8 mouse cellular contexts compared by ENCODE assay signal in the genomic region with DNA sequence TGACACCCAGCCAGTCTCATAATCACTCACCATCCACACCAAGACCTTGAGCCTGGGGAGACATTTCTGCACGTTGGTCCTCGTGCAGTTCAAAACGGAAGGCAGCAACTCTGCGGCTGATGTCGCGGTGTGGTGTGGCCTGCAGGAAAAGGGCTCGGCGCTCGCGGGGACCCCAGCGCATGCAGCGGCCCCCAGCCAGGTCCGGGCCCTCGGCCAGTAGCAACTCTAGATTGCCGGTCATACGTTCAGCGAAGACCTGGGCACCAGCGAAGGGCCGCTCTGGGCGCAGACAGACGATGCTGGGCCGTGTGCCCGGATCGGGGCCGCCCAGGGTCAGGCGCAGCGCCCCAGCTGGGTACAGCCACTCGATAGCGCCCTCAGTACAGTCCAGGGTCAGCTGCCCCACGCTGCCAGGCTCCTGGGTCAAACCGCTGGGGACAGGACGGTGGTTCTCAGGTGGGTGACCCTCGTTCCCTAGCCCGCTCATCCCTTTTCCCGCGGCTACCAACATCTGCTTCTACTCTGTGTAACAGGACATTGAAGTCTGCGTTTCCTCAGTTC. TPM values are rescaled to one million over a fixed set of nuclear protein-coding genes. Genes with fewer than 3 reads are reported as not detected.
A peak's percentile ranks its signal among the peaks of the same experiment; 100 is the strongest.
DNase-seq lines count a peak whose midpoint lies in the region; ATAC-seq and TF ChIP-seq lines count a peak whose summit lies in the region.
"Had no signal": no experiment of that assay in that cellular context is flagged by ENCODE, and none has a peak within 500 bp of the region (broad histone marks: within the 10 kb centered on the region; RNA-seq: fewer than 3 reads in every experiment).

No protein-coding gene starts in this region.

- peak; percentile 39 for DNase-seq in A20 (ENCODE audit: low read depth, low spot score)
- DNase-seq in forebrain, embryonic 14.5 days (ENCODE audit: low spot score): no peak
- DNase-seq in liver, postnatal 0 days: no peak
- no peak for DNase-seq in cerebellum, postnatal 36 days

- peaks cover 55% of the 10 kb centered on the region for H3K4me1 ChIP-seq in E14TG2a.4 (replicated peaks; ENCODE audit: low read depth, low read length)
- H3K4me1 ChIP-seq in forebrain, embryonic 14.5 days (ENCODE audit: control insufficient read depth, insufficient read depth, low read length): peaks cover 39% of the 10 kb centered on the region
- peaks cover 49% of the 10 kb centered on the region for H3K4me1 ChIP-seq in hindbrain, embryonic 15.5 days (replicated peaks)
- peaks cover 25% of the 10 kb centered on the region for H3K4me1 ChIP-seq in liver, postnatal 0 days (ENCODE audit: insufficient read depth)

- H3K9ac ChIP-seq in forebrain, embryonic 14.5 days (ENCODE audit: low read length): peak overlapping the region; percentile 63
- H3K9ac ChIP-seq in hindbrain, embryonic 15.5 days: peak overlapping the region; percentile 36
- H3K9ac ChIP-seq in liver, postnatal 0 days (replicated peaks): peak overlapping the region; percentile 72

- H3K4me2 ChIP-seq in forebrain, embryonic 14.5 days (ENCODE audit: low read length): peak overlapping the region; percentile 73
- peak overlapping the region; percentile 92 for H3K4me2 ChIP-seq in hindbrain, embryonic 15.5 days
- peak overlapping the region; percentile 98 for H3K4me2 ChIP-seq in liver, postnatal 0 days (ENCODE audit: low read depth, low read length)

- H3K27me3 ChIP-seq in E14TG2a.4 (ENCODE audit: insufficient read depth, low read length): peaks cover 15% of the 10 kb centered on the region
- no peaks in the 10 kb centered on the region for H3K27me3 ChIP-seq in forebrain, embryonic 14.5 days (replicated peaks; ENCODE audit: control insufficient read depth, insufficient read depth, low read length)
- peaks cover 9% of the 10 kb centered on the region; the same call in 1 of the 2 replicates for H3K27me3 ChIP-seq in hindbrain, embryonic 15.5 days
- H3K27me3 ChIP-seq in liver, postnatal 0 days (ENCODE audit: insufficient read depth, low read length): 0 out of 2 replicates have a peak, but pooled peaks cover 1% of the 10 kb centered on the region

- no peaks in the 10 kb centered on the region for H3K9me3 ChIP-seq in E14TG2a.4 (ENCODE audit: low read length)
- no peaks in the 10 kb centered on the region for H3K9me3 ChIP-seq in forebrain, embryonic 14.5 days (replicated peaks; ENCODE audit: control insufficient read depth, low read length)
- no peaks in the 10 kb centered on the region for H3K9me3 ChIP-seq in hindbrain, embryonic 15.5 days
- no peaks in the 10 kb centered on the region for H3K9me3 ChIP-seq in liver, postnatal 0 days (ENCODE audit: low read length)

- TF ChIP-seq CTCF in E14TG2a.4 (conservative IDR thresholded peaks at IDR 0.05; ENCODE audit: low read length): no peak
- no peak for TF ChIP-seq CTCF in liver, postnatal 0 days (IDR thresholded peaks at IDR 0.05; ENCODE audit: low read depth)

- ATAC-seq in forebrain, embryonic 14.5 days: 0 out of 2 replicates have a peak, but pooled peaks have one; percentile 0
- no peak for ATAC-seq in hindbrain, embryonic 15.5 days (ENCODE audit: low FRiP score, low read depth)
- ATAC-seq in liver, postnatal 0 days: peak; percentile 1; the same call in 1 of the 2 replicates
- no peak for ATAC-seq in monocyte, adult 5-6 weeks (replicated peaks; ENCODE audit: insufficient number of reproducible peaks, low FRiP score, low TSS enrichment, poor library complexity, severe bottlenecking)

- H3K4me3 ChIP-seq in E14TG2a.4 (replicated peaks; ENCODE audit: low read length): peak overlapping the region; percentile 88
- H3K4me3 ChIP-seq in forebrain, embryonic 14.5 days (ENCODE audit: low read depth, low read length): peak overlapping the region; percentile 60
- H3K4me3 ChIP-seq in hindbrain, embryonic 15.5 days: peak overlapping the region; percentile 52
- H3K4me3 ChIP-seq in liver, postnatal 0 days (ENCODE audit: low read depth, low read length): peak overlapping the region; percentile 89

- peaks cover 12% of the 10 kb centered on the region for H3K36me3 ChIP-seq in E14TG2a.4 (ENCODE audit: insufficient read depth, low read length)
- H3K36me3 ChIP-seq in forebrain, embryonic 14.5 days (ENCODE audit: control insufficient read depth, insufficient read depth, low read length): no peaks in the 10 kb centered on the region
- H3K36me3 ChIP-seq in hindbrain, embryonic 15.5 days: no peaks in the 10 kb centered on the region
- H3K36me3 ChIP-seq in liver, postnatal 0 days (replicated peaks; ENCODE audit: insufficient read depth, low read length): no peaks in the 10 kb centered on the region

- no peak for TF ChIP-seq EP300 in liver, postnatal 0 days (IDR thresholded peaks at IDR 0.05; ENCODE audit: low read depth)

- peak overlapping the region; percentile 60 for H3K27ac ChIP-seq in forebrain, embryonic 14.5 days (ENCODE audit: low read depth, low read length)
- H3K27ac ChIP-seq in hindbrain, embryonic 15.5 days (replicated peaks): peak overlapping the region; percentile 95
- H3K27ac ChIP-seq in liver, postnatal 0 days (ENCODE audit: low read depth): no peak overlapping the region

- under 1% methylated on average over 37 of the region's 37 CpGs for WGBS in forebrain, embryonic 14.5 days
- WGBS in hindbrain, embryonic 15.5 days: under 1% methylated on average over 37 of the region's 37 CpGs
- WGBS in liver, postnatal 0 days (ENCODE audit: insufficient replicate concordance): under 1% methylated on average over 37 of the region's 37 CpGs

RNA-seq across cellular contexts. Expression of gene Metrn, which starts 0.6 kb away (rescaled TPM):
- polyA plus RNA-seq in forebrain, embryonic 14.5 days (2014; fragmentation: Nextera tagmentation; extraction: Ambion mirVana): 8.4 and 9.8 TPM in 2 replicates
- 67.2 and 82.2 TPM in 2 replicates for polyA plus RNA-seq in hindbrain, embryonic 15.5 days (2015; fragmentation: Nextera tagmentation; extraction: Ambion mirVana)
- 11.9 TPM in 2 replicates for polyA plus RNA-seq in liver, postnatal 0 days (2015; fragmentation: Nextera tagmentation; extraction: Ambion mirVana)
- 5.1 to 6.4 TPM (median 6.1 TPM) in 3 replicates for total RNA-seq in monocyte, adult 5-6 weeks (2017)

RNA-seq across cellular contexts. Expression of gene AC134908.4, which starts 0.8 kb away (rescaled TPM):
- polyA plus RNA-seq in forebrain, embryonic 14.5 days (2014; fragmentation: Nextera tagmentation; extraction: Ambion mirVana): 0.57 and 0.88 TPM in 2 replicates
- polyA plus RNA-seq in hindbrain, embryonic 15.5 days (2015; fragmentation: Nextera tagmentation; extraction: Ambion mirVana): 2.0 TPM in 1 of 2 replicates, not detected in the other
- polyA plus RNA-seq in liver, postnatal 0 days (2015; fragmentation: Nextera tagmentation; extraction: Ambion mirVana): not detected in 2 replicates
- total RNA-seq in monocyte, adult 5-6 weeks (2017): not detected in 3 replicates
- total RNA-seq: hematopoietic stem cell, adult 5-6 weeks had no signal

RNA-seq across cellular contexts. Expression of gene Fam173a, which starts 3.6 kb away (rescaled TPM):
- 72.6 and 82.3 TPM in 2 replicates for polyA plus RNA-seq in forebrain, embryonic 14.5 days (2014; fragmentation: Nextera tagmentation; extraction: Ambion mirVana)
- polyA plus RNA-seq in hindbrain, embryonic 15.5 days (2015; fragmentation: Nextera tagmentation; extraction: Ambion mirVana): 90.1 and 95.7 TPM in 2 replicates
- polyA plus RNA-seq in liver, postnatal 0 days (2015; fragmentation: Nextera tagmentation; extraction: Ambion mirVana): 51.5 and 51.6 TPM in 2 replicates
- total RNA-seq in monocyte, adult 5-6 weeks (2017): 30.7 to 53.7 TPM (median 38.7 TPM) in 3 replicates

RNA-seq across cellular contexts. Expression of gene Ccdc78, which starts 9.9 kb away (rescaled TPM):
- 0.14 TPM in 1 of 2 replicates, not detected in the other for polyA plus RNA-seq in forebrain, embryonic 14.5 days (2014; fragmentation: Nextera tagmentation; extraction: Ambion mirVana)
- polyA plus RNA-seq in hindbrain, embryonic 15.5 days (2015; fragmentation: Nextera tagmentation; extraction: Ambion mirVana): 0.31 and 0.48 TPM in 2 replicates
- not detected in 2 replicates for polyA plus RNA-seq in liver, postnatal 0 days (2015; fragmentation: Nextera tagmentation; extraction: Ambion mirVana)
- total RNA-seq in monocyte, adult 5-6 weeks (2017): not detected in 3 replicates
- total RNA-seq: hematopoietic stem cell, adult 5-6 weeks had no signal

RNA-seq across cellular contexts. Expression of gene Haghl, which starts 10.8 kb away (rescaled TPM):
- polyA plus RNA-seq in forebrain, embryonic 14.5 days (2014; fragmentation: Nextera tagmentation; extraction: Ambion mirVana): 106 and 130 TPM in 2 replicates
- 133 TPM in 2 replicates for polyA plus RNA-seq in hindbrain, embryonic 15.5 days (2015; fragmentation: Nextera tagmentation; extraction: Ambion mirVana)
- 8.3 and 9.4 TPM in 2 replicates for polyA plus RNA-seq in liver, postnatal 0 days (2015; fragmentation: Nextera tagmentation; extraction: Ambion mirVana)
- total RNA-seq in monocyte, adult 5-6 weeks (2017): 16.0 to 49.1 TPM (median 25.3 TPM) in 3 replicates

Comparison
In these comparisons a context has a peak if more than half of its experiments do, and no peak if none do; other contexts are left out.
1. ATAC-seq: peak in forebrain, embryonic 14.5 days (single experiment) and liver, postnatal 0 days (single experiment); none in hindbrain, embryonic 15.5 days (single experiment) and monocyte, adult 5-6 weeks (single experiment).
2. Peak in every context shown above with its lines, with median percentiles within 50 percentile points of each other: H3K4me3 ChIP-seq, H3K4me2 ChIP-seq and H3K9ac ChIP-seq.